Mouse (Mus musculus): ENCODE measurements at regions not wholly inside any gene's neighbourhood (a gene's known extent, or its start where the extent isn't known, plus 50 kb on each side); places are given as distances from the start of the nearest gene placed in this dataset.

DNA sequence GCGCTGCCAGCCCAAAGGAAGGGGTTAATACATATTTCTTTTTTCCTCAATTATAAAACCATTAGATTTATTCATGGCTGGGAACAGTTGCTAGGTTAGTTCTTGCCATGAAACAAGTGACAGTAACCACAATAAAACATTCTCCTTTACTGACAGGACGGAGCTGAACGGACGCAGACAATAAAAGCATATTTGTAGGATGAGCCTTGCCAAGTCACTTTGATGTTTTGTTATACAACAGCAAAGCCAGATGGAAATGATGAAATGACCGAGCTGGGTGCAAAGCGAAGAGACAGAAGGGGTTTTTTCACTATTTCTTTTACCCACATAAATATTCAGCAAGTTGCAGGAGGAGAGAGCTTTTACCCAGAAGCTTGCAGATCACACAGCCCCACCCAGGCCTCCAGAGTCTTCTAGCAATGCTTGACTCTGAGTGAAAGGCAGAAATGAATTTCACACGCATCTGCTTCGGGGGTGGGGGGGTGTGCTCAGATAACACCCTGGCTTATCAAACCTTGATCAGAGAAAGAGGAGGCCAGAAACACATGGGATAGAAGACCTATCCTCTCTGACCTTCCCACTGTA, 395.3 kb downstream of the Mtx2 start:
- DNase-seq (ENCODE audit: low spot score), result no peak

DNA sequence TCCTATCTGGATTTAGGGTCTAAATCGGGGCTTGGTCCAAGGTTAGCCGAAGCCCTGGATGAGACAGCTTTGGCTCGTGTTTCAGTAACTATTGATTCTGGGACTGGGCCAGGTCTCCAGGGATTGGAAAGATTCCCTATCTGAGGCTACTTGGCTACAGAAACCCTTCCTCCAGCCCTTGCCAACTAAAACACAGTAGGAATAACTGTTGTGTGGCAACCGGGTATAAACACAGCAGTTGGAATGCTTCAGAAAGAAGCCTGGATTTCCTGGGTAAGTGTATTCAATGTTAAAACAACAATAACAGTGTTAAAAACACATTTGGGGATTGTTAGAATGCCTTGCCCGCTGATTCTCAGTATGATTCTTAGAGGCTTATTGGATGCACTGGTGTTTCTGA, 398.8 kb downstream of the Mtx2 start:
- no peak for DNase-seq (ENCODE audit: low spot score)

DNA sequence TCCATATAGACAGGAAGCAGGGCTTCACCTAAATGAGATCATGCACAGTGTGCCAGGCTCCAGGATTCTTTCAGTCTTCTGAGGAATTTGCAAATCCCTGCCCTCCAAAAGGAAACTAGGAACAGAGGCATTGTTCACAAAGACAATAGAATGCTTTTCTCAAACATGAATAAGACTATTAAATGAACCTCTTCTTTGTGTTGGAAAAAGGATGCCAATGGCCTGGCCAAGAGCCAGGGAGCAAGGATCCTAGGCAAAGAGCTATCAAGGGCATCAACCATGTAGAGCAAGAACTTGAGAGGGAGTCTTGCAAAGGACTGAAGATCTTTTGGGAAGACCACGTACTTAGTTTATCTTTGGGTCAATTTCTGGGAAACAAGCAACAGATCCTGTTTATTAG, 415.4 kb downstream of the Mtx2 start:
- no peak for DNase-seq (ENCODE audit: low spot score)

DNA sequence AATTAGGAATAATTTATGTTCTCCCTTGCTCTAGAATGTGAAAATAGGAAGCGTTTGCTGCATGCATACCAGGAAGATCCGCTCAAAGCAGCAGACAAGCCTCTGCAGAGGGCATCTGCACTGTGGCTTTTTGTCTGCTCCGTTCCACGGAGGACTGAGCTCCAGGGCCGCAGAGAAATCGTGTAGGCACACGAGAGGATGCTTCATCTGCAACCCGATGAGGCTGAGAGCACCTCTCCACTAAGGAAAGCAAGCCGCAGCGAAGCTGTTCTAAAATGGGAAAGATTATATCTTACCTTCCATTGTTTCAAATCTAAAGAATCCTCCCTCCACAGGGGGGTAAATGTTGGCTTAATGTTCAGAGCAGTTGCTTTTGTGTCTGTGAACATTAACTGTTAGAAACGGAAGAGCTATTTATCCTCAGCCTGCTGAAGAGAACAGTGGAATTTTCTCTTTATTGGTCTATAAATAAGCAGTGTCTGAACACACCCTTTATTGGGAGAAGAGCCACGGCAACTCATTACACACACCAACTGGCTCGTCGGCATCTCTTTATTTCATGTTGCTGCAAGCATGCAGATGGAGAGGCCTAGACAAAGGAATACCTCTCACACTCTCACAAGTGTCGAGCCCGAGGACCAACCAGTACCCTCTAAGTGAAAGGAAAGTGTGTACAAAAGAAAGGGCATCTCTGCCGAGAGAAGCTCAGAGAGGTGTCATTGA, 414.6 kb upstream of the Hnrnpa3 start:
- no peak for DNase-seq (ENCODE audit: low spot score)

DNA sequence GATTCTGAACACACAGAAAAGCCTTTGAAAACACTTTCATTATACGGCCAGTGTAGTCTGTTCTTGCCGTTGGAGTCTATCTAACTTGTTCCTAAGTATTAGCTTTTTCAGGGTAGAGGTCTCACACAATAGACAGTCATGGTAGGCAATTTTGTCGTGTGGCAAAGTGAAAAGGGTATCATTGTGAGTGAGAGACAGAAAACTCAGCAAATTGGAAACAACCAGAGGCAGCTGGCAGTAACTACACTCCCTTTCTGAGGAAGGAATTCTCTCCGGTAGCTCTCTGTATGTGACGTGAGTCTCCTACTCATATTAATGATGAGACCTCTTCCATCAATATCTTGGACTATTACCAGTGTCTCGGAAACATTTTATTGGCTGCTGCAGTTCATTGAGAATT, 413.8 kb upstream of the Hnrnpa3 start:
- no peak for DNase-seq (ENCODE audit: low spot score)

DNA sequence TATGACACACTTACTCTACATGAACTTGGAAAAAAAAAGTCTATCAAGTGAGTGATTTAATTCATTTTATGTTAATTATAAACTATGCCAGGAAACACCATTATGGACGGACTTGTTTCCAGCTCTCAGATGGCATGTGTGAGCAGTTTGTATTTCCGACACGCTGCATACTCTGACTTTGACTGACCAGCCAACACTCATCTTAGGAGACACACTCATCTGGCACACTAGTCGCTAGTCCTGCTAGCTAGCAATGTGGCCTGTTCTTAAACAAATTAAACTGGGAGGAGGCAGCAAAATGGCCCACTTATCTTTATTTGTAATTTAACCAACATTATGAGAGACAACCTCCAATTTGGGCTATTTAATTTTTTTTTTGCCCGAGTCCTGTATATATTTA, 413.4 kb upstream of the Hnrnpa3 start:
- DNase-seq (ENCODE audit: low spot score), result no peak

DNA sequence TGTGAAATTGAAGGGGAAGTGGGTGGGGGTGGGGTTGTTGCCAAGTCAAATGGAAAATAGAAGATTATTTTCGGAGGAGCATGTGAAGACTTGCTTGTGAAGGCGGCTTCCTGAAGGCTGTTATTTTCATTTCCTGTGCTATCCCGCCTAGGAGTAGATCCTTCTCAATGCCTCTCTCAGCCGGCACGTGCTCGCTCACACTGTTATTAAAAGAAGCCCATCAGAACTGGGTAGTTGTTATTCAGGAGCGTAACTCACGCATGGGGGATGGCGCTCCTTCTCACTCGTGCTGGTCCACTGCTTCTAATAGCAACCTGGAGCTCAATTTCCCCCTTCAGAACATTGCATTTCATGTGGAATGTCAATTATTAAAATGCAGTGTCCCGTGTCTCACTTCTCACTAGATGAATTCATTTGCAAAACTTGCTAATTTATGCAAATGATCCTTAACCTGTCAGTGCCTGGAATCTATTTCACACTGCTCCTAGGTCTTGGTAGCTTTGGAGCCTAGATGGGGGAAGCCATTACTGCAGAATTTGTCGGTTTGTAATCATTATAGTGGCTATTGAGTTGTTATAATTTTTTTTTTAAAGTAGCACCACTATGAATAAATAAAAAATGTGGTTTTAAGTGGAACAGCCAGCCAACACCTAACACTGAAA, 412.8 kb upstream of the Hnrnpa3 start:
- no peak for DNase-seq (ENCODE audit: low spot score)

DNA sequence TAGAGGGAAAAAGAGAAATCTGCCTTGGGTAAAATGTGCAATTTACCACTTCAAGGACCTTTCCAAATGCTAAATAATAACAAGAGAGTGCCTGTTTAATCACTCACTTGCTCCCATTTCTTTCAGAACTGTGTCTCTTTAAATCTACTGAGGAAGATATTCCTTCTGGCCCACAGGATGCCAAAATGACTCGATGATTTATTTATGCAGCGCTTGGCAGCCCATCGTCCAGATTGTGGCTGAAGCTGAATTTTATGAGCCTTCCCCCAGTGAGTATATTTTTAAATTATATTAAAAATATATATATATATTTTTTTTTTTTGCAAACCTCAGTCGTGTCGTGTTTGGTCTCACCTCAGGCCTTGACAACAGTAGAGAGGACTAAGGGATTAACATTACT, 410.8 kb upstream of the Hnrnpa3 start:
- no peak for DNase-seq (ENCODE audit: low spot score)

DNA sequence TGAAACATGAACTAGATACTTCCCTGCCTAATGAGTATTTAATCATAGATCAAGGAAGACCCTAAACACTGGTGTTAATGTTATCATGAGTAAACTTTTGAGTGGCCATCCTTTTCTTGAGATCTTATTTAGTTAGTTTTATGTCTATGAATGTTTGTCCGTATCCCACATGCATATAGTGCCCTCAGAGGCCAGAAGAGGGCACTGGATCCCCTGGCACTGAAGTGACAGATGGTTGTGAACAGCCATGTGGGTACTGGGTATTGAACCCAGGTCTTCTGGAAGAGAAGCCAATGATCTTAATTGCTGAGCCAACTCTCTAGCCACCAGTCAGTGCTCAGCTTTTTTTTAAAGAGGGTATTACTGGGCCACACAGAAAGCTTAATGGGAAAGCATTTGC, 408.6 kb upstream of the Hnrnpa3 start:
- no peak for DNase-seq (ENCODE audit: low spot score)

DNA sequence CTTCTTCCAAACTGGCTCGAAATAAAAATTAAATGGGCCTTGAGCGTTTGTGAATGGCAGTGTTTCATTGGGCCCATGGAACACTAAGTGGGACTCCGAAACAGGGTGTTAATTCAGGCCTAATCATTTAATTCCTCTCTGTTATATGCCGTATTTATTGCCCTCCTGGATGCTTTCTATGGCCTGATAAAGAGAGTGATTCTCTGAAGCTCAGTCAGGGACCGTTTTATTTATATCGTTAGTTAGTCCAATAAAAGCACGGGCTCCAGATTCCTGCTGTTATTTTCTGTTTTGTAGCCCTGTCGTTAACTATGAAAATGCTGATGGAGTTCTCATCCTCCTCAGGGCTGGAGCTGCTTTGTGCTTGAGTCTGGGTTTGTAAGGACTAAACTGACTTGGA, 406.2 kb upstream of the Hnrnpa3 start:
- DNase-seq (ENCODE audit: low spot score), result no peak

DNA sequence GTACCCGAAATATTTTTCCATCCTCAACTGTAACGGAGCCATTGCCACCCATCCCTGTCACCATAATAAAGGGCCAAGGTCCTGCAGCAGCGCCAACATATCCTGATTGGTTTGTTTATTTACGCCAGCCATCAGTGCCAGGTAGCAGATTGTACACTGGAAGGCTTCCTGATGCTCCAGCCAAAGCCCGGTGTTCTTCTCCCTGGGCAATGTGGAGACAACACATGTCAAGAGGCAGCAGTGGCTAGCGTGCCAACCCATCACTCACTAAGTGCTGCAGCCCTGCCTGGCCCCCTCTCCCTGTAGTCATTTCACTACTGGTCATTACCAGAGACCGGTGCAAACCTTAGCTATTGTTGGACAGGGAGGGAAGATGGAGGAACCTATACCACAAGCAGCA, 393.8 kb upstream of the Hnrnpa3 start:
- DNase-seq (ENCODE audit: low spot score), result no peak

DNA sequence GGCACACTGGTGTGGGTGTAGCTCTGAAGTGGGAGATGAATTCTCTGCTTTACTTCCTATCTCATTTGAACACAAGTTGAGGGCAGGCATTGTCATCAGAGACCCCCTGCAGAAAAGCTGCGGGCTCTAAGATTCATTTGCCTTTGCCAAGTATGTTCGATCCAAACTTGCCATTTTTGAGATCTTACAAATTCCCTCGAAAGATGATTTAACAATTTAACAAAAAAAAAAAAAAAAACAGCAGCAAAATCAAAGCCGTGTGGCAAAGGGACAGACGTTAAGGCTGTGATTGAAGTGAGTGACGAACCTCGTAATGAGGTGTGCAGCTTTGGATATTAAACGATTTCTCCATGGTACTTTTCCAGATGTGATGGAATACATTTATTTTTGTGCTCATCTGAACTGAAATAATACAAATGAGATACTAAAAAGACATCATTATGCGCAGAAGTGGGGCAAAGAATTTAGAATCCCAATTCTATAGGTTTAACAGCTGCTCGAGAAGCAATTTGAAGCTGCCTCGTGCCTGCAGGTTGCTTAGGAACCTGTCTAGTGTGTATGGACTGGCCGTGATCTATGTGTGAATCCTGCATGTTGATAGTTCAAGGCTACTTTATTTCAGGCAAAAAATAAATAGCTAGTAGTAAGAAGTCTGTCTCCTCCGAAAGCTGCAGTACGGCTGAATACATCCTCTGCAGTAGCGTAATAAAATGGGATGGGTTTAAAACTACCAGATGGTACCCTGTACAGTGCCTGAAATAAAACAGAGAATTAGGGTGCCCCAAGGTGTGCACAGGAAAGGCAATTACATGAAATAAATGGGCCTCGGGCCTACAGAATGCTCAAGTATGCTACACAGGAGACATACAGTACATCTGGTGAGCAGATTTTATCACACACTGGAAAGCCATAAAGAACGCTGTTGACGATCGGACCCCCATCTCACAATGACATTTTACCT, 393.0 kb upstream of the Hnrnpa3 start:
- no peak for DNase-seq (ENCODE audit: low spot score)

DNA sequence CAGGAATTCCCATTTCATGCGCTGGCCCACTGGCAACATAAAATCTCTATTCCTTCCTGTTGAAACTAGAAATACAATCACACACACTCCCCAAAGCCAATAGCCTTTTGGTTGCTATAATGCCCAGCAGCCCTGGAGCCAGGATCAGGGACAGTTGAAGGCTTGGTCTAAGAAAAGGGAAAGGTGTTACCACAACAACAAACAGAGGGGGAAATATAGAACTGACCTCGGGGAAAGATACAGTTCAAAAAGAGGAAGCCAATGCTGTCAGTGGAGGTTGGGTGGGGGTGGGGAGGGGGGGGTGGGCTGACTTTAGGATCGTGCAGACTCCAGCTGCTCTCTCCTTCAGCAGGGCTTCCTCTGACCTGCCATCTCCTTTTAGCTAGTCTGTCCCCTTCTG, 391.1 kb upstream of the Hnrnpa3 start:
- no peak for DNase-seq (ENCODE audit: low spot score)

DNA sequence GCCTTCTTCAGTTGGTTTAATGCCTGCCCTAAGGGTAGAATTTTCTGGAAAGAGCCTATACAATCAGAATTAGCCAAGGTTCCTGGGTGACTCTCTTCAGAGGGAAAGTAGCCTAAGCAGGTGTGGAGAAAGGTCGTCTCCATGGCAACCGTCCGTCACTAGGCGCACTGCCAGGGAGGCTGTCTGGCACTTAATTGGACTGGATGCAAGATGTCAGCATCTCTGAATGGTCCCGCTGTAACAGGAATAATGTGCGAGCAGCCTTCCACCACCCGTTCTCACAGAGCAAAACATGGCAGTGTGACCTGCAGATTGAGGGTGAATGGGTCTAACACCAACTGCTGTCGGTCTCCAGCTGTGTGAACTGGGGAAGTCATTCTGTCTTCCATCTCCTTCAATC, 389.6 kb upstream of the Hnrnpa3 start:
- DNase-seq (ENCODE audit: low spot score), result no peak

DNA sequence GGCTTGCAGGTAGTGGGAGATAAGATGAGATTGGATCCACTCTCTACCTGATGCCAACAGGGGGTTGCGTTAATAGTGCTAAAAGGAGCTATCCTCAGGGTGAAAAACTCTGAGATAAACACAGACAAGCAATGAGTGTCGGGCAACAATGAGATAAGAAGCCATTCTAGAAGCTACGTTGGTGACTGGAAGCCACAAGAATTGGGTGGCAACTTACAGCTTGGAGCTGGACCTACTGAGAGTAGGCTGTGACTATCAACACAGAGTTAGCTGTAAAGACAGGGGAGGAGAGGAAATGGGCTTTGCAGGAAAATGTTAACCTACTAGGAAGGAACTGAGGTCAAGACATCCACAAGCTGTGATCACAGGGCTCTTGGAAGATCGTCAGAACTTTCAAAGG, 388.9 kb upstream of the Hnrnpa3 start:
- DNase-seq (ENCODE audit: low spot score), result no peak

DNA sequence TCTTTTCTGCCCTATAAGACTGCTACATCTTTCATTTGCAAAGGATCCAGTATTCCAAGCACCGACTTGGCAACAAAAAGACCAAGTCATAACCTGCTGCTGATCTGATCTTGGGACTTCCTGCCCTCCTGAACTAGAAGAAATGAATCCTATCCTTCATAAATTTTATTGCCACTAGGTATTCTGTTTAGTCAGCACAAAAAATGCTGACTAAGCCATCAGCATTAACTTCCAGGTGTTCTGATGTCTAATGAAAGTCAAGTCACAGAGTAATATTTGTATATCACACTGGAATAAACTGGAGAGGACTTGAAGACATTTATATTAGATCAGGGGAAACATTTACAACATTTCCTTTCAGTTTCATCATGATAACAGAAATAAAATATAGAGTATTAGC, 371.2 kb upstream of the Hnrnpa3 start:
- no peak for DNase-seq (ENCODE audit: low spot score)

DNA sequence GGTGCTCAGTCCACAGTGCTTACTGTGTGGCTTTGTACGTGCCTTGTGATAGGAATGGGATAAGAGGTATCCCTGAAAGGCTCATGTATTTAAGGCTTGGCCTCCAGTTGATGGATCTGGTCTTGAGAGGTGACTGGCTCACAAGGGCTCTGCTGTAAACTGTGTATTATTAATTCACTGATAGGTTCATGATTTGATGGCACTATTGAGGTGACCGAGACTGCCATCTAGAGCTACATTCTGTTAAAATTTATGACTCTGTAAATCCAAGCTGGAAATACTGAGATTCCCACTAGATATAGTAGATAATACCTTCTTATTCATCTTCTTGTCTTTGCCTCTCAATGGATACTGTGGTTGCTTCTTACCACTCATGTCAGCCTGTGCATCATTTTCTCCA, 367.4 kb upstream of the Hnrnpa3 start:
- DNase-seq (ENCODE audit: low spot score), result no peak

DNA sequence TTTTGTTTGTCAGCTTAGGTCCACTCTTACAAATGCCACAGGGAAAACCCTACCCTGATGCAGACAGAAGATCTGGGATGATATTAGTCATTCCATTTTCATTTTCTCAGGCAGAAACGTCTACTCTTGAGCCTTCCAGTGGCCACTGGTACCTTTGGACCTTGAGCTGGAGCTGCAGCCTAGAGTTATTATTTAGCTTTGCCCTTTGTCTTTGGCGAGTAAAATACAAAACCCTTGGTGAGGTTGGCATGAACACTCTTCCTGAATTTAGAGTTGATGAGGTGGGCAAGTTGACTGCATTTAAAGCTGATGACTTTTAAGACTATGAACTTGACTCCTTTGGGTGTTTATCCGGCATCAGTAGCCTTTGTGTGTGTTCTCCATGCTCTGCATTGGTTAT, 352.2 kb upstream of the Hnrnpa3 start:
- no peak for DNase-seq (ENCODE audit: low spot score)

DNA sequence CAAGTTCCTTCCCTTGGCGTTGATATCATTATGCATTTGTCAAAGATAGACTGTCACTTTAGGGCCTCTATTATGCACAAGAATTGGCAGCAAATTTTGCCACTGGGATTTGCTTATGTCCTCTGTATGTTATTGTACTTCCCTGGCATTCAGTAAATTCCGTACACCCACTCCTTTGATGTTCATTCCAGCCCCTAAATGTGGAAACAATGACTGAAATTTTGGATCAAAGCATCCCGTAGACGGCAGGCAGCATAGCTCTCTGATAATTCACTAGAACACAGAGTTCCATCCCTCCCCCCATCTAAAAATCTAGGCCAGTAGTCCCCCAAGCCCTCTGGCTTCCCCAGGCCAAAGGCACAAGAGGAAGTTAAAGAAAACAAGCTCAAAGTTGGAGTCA, 347.9 kb upstream of the Hnrnpa3 start:
- DNase-seq (ENCODE audit: low spot score), result no peak

DNA sequence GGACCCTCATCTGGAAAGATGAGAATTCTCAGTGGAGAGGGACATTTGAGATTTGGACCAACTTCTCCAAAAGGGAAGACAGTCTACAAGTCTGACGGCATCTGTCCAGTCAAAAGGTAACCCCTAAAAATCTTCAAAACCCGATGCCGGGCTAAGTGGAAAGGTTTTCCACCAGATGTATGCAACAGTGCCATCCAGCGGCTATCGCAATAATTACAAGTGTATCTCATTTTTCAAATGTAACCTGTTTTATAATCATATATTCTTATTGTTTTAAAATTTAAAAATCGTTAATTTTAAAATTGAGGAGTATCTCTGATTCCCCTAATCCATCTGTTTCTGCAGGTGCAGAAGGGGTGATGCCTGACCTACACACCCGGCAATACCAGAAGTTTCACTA, 346.8 kb upstream of the Hnrnpa3 start:
- DNase-seq (ENCODE audit: low spot score), result no peak

DNA sequence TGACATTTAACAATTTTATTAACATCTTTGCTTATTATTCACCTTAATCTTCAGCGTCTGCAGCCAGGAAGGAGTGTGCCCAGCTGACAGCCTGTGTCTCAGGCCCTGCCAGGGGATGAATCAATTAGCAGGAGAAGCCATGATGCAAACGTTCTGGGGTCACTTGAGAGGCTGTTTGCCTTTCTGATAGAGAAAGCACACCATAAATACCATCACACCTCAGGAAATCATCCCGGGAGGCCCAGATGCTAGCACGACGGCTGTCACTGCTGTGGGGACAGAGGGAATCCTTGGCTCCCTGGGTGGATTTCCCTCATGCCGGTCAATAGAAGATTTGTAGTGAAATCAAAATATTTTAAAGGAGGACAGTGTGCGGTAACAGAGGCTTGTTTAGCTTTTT, 343.7 kb upstream of the Hnrnpa3 start:
- no peak for DNase-seq (ENCODE audit: low spot score)

DNA sequence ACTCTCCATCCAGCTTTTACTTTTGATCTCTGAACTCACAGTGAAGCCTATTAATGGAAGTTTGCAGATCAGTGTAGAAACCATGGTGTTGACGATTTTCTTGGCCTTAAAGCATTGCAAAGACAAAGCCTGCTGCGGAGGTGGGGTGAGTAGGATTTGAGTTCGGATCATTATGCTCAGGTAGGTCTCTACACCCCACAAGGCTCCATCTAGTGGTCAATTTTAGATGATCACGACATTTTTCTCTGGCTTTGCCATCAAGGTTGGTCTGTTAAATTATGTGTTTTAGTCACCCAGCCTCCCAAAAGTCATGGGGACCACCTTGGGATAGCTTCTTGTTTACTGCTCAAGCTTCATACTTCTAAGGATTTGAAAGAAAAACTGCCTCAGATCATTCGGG, 340.9 kb upstream of the Hnrnpa3 start:
- DNase-seq (ENCODE audit: low spot score), result no peak
